Mouse (Mus musculus) embryonic fibroblast, embryonic 13.5 days (primary cell): ENCODE data around the gene Mtfr2. TPM values are rescaled to one million over a fixed set of nuclear protein-coding genes. Genes with fewer than 3 reads are reported as not detected.

ENCODE experiments used
- H3K27ac ChIP-seq: 2 replicates; pipeline ENCODE4 v1.5.1; 2012; ENCODE audit warnings: low read length, control low read depth, inconsistent platforms; ENCODE audit not compliant: insufficient read depth
- H3K4me1 ChIP-seq: 2 replicates; pipeline ENCODE4 v1.6.1; 2011; ENCODE audit warnings: low read length; ENCODE audit not compliant: control insufficient read depth, insufficient read depth
- H3K4me3 ChIP-seq: 2 replicates; pipeline ENCODE4 v1.5.1; 2011; ENCODE audit warnings: mild to moderate bottlenecking, control low read depth, low read length; ENCODE audit not compliant: insufficient read depth
- CTCF ChIP-seq: IDR thresholded peaks from 2 replicates; pipeline ENCODE4 v1.5.1; 2011; ENCODE audit warnings: mild to moderate bottlenecking, control low read depth, low read length, moderate library complexity, borderline replicate concordance; ENCODE audit not compliant: insufficient read depth
- POLR2A ChIP-seq: IDR thresholded peaks from 2 replicates; pipeline ENCODE4 v1.6.1; 2011; ENCODE audit warnings: low read depth, mild to moderate bottlenecking, control low read depth, low read length, moderate library complexity
- polyA plus RNA-seq: library from polyadenylated mRNA; stranded (reverse); fragments of >200 nt; gene quantifications from 2 replicates; pipeline ENCODE4 v1.2.4, GENCODE M21; 2011; ENCODE audit warnings: low read depth; ENCODE audit not compliant: missing spikeins, insufficient read length

Gene Mtfr2
- polyA plus RNA-seq, 1 experiment, result 6.9 TPM

- Histone ChIP-seq H3K27ac (no peak overlapping the region), H3K4me3 (no peak overlapping the region), H3K4me1 (no peaks in the 10 kb centered on the region)
- TF ChIP-seq CTCF, result no peak
- no peak for TF ChIP-seq POLR2A
These were observed 55.4 kb downstream of the Mtfr2 start for GRCm38 (mm10) chr10:20402941-20403340.

- Histone ChIP-seq H3K27ac (no peak overlapping the region), H3K4me1 (peaks cover 5% of the 10 kb centered on the region), H3K4me3 (no peak overlapping the region)
- peak; percentile 74 for TF ChIP-seq CTCF
- no peak for TF ChIP-seq POLR2A
These were observed 57.9 kb downstream of the Mtfr2 start for GRCm38 (mm10) chr10:20405471-20405870.

- Histone ChIP-seq H3K4me3 (no peak overlapping the region), H3K4me1 (peaks cover 5% of the 10 kb centered on the region), H3K27ac (no peak overlapping the region)
- TF ChIP-seq CTCF, result no peak
- TF ChIP-seq POLR2A, result no peak
These were observed 60.8 kb downstream of the Mtfr2 start for GRCm38 (mm10) chr10:20408336-20408735.

GRCm38 (mm10) chr10:20409181-20409580, 61.6 kb downstream of the Mtfr2 start:
- no peak for TF ChIP-seq POLR2A
- no peak for TF ChIP-seq CTCF
- Histone ChIP-seq H3K4me1 (peaks cover 5% of the 10 kb centered on the region), H3K4me3 (no peak overlapping the region), H3K27ac (peak overlapping the region; percentile 9; the same call in 1 of the 2 replicates)

Other genes starting within 250 kb of the Mtfr2 start
- gene Map7, start 199.3 kb upstream of the Mtfr2 start, polyA plus RNA-seq, result 0.23 and 1.6 TPM in 2 replicates
- 165 and 180 TPM in 2 replicates for gene Bclaf1, start 35.3 kb upstream of the Mtfr2 start, polyA plus RNA-seq